ENCODE assay signal across 27 mouse cellular contexts in genomic region chr2:181593937-181594336, GRCm38 (mm10). TPM values are rescaled to one million over a fixed set of nuclear protein-coding genes. Genes with fewer than 3 reads are reported as not detected.
DNase-seq lines count a peak whose midpoint lies in the region; ATAC-seq and TF ChIP-seq lines count a peak whose summit lies in the region.
"Had no signal": no experiment of that assay in that cellular context is flagged by ENCODE, and none has a peak within 500 bp of the region (broad histone marks: within the 10 kb centered on the region; RNA-seq: fewer than 3 reads in every experiment).

No protein-coding gene starts in this region.

- peaks cover 7% of the 10 kb centered on the region; the same call in 1 of the 2 replicates for H3K36me3 ChIP-seq in liver, postnatal 0 days (replicated peaks; ENCODE audit: insufficient read depth, low read length)
- peaks cover 17% of the 10 kb centered on the region for H3K36me3 ChIP-seq in liver, embryonic 12.5 days

- H3K27ac ChIP-seq in liver, postnatal 0 days (ENCODE audit: low read depth) = no peak overlapping the region
- H3K27ac ChIP-seq in liver, embryonic 12.5 days = no peak overlapping the region
- H3K27ac ChIP-seq: forebrain, embryonic 13.5 days; limb, embryonic 12.5 days had no signal

- H3K9me3 ChIP-seq in liver, postnatal 0 days (ENCODE audit: low read length) = no peaks in the 10 kb centered on the region
- no peaks in the 10 kb centered on the region for H3K9me3 ChIP-seq in liver, embryonic 12.5 days (replicated peaks)
- H3K9me3 ChIP-seq: embryonic facial prominence, embryonic 13.5 days; forebrain, embryonic 13.5 days; heart, embryonic 12.5 days; limb, embryonic 12.5 days had no signal

- no peak for TF ChIP-seq EP300 in liver, postnatal 0 days (IDR thresholded peaks at IDR 0.05; ENCODE audit: low read depth)

- no peak overlapping the region for H3K4me2 ChIP-seq in liver, postnatal 0 days (ENCODE audit: low read depth, low read length)
- H3K4me2 ChIP-seq in liver, embryonic 12.5 days = no peak overlapping the region

- H3K27me3 ChIP-seq in liver, postnatal 0 days (ENCODE audit: insufficient read depth, low read length) = no peaks in the 10 kb centered on the region
- peaks cover 20% of the 10 kb centered on the region for H3K27me3 ChIP-seq in liver, embryonic 12.5 days (replicated peaks)
- H3K27me3 ChIP-seq: forebrain, embryonic 13.5 days; heart, embryonic 12.5 days had no signal

- no peak overlapping the region for H3K4me3 ChIP-seq in liver, postnatal 0 days (ENCODE audit: low read depth, low read length)
- no peak overlapping the region for H3K4me3 ChIP-seq in liver, embryonic 12.5 days

- TF ChIP-seq CTCF in liver, postnatal 0 days (IDR thresholded peaks at IDR 0.05; ENCODE audit: low read depth) = 0 out of 2 replicates have a peak, but pooled peaks have one; percentile 18

- DNase-seq in adrenal gland, postnatal 14 days = peak; percentile 5
- DNase-seq in adrenal gland, adult 18-20 months (ENCODE audit: low spot score in 2 of 2) = no peak
- DNase-seq in liver, postnatal 0 days = no peak
- DNase-seq in 3T3-L1 (ENCODE audit: low read depth, low spot score) (peak; percentile 46), adipocyte (ENCODE audit: low spot score) (peak; percentile 49)
- DNase-seq in layer of hippocampus, adult 11-12 months (ENCODE audit: low spot score) = no peak
- no peak for DNase-seq in kidney, postnatal 10 days
- DNase-seq: B cell, adult 2 months; cerebellum, adult 11 months; cerebellum, postnatal 25 days; embryo, embryonic 11 days; gastrocnemius, postnatal 14 days; heart, adult 18-20 months; heart, postnatal 10 days; kidney, adult 8-10 months; kidney, postnatal 14 days; lung, adult 2 months; lung, postnatal 36 days; right cerebral cortex, adult 18-20 months; thymus, postnatal 25 days had no signal

- no peak for ATAC-seq in liver, postnatal 0 days
- ATAC-seq in liver, embryonic 12.5 days = no peak
- ATAC-seq: forebrain, embryonic 13.5 days; midbrain, embryonic 16.5 days had no signal

- no peak overlapping the region for H3K9ac ChIP-seq in liver, postnatal 0 days (replicated peaks)
- H3K9ac ChIP-seq in liver, embryonic 12.5 days = no peak overlapping the region

- peaks cover 17% of the 10 kb centered on the region for H3K4me1 ChIP-seq in liver, postnatal 0 days (ENCODE audit: insufficient read depth)
- peaks cover 47% of the 10 kb centered on the region for H3K4me1 ChIP-seq in liver, embryonic 12.5 days

RNA-seq across cellular contexts. Expression of gene Zfp512b, which starts 1.3 kb away (rescaled TPM):
- 57.3 and 67.7 TPM in 2 replicates for total RNA-seq in adrenal gland, postnatal 14 days (2021)
- total RNA-seq in adrenal gland, adult 18-20 months (2021) = 10 to 100 TPM; 37.4 to 49.0 TPM
- 8.9 and 10.5 TPM in 2 replicates for polyA plus RNA-seq in liver, postnatal 0 days (2015; fragmentation: Nextera tagmentation; extraction: Ambion mirVana)
- polyA plus RNA-seq in liver, embryonic 12.5 days (2016; fragmentation: Nextera tagmentation; extraction: Ambion mirVana) = 22.2 and 23.4 TPM in 2 replicates

RNA-seq across cellular contexts. Expression of gene Prpf6, which starts 2.3 kb away (rescaled TPM):
- 59.4 and 60.0 TPM in 2 replicates for total RNA-seq in adrenal gland, postnatal 14 days (2021)
- 10 to 100 TPM; 60.6 to 65.2 TPM for total RNA-seq in adrenal gland, adult 18-20 months (2021)
- 16.7 and 17.5 TPM in 2 replicates for polyA plus RNA-seq in liver, postnatal 0 days (2015; fragmentation: Nextera tagmentation; extraction: Ambion mirVana)
- polyA plus RNA-seq in liver, embryonic 12.5 days (2016; fragmentation: Nextera tagmentation; extraction: Ambion mirVana) = 45.6 and 48.2 TPM in 2 replicates

RNA-seq across cellular contexts. Expression of gene Samd10, which starts 5.1 kb away (rescaled TPM):
- 8.5 and 11.8 TPM in 2 replicates for total RNA-seq in adrenal gland, postnatal 14 days (2021)
- 1 to 10 TPM; 8.3 to 8.7 TPM for total RNA-seq in adrenal gland, adult 18-20 months (2021)
- 2.1 and 2.3 TPM in 2 replicates for polyA plus RNA-seq in liver, postnatal 0 days (2015; fragmentation: Nextera tagmentation; extraction: Ambion mirVana)
- polyA plus RNA-seq in liver, embryonic 12.5 days (2016; fragmentation: Nextera tagmentation; extraction: Ambion mirVana) = 2.8 and 3.0 TPM in 2 replicates
- polyA plus RNA-seq: erythroblast, embryonic 14.5 days had no signal

RNA-seq across cellular contexts. Expression of gene Uckl1, which starts 9.2 kb away (rescaled TPM):
- 68.8 and 77.5 TPM in 2 replicates for total RNA-seq in adrenal gland, postnatal 14 days (2021)
- 10 to 100 TPM; 79.1 to 84.8 TPM for total RNA-seq in adrenal gland, adult 18-20 months (2021)
- 20.3 and 22.8 TPM in 2 replicates for polyA plus RNA-seq in liver, postnatal 0 days (2015; fragmentation: Nextera tagmentation; extraction: Ambion mirVana)
- 30.7 and 32.7 TPM in 2 replicates for polyA plus RNA-seq in liver, embryonic 12.5 days (2016; fragmentation: Nextera tagmentation; extraction: Ambion mirVana)

Comparison
In these comparisons a context has a peak if more than half of its experiments do, and no peak if none do; other contexts are left out.
1. DNase-seq: peak in adrenal gland, postnatal 14 days (single experiment), 3T3-L1 (single experiment) and adipocyte (single experiment); none in adrenal gland, adult 18-20 months (0 of 2), liver, postnatal 0 days (single experiment), layer of hippocampus, adult 11-12 months (single experiment) and kidney, postnatal 10 days (single experiment).